Mouse (Mus musculus) liver, embryonic 14.5 days (tissue): ENCODE measurements around the gene Maml1.
A peak's percentile ranks its signal among the peaks of the same experiment; 100 is the strongest.

Experiments
- CTCF ChIP-seq: IDR thresholded peaks from 2 replicates; pipeline ENCODE4 v1.5.1; 2016; ENCODE audit warnings: antibody characterized with exemption, low read depth, control low read depth
- EP300 ChIP-seq: IDR thresholded peaks from 2 replicates; pipeline ENCODE4 v1.6.1; 2016; ENCODE audit warnings: antibody characterized with exemption, low read depth

- TF ChIP-seq CTCF (peak; percentile 61; the same call in 1 of the 2 replicates), EP300 (no peak)
Observed at GRCm38 (mm10) chr11:50269163-50269562, 22.9 kb downstream of the Maml1 start.
